Mouse (Mus musculus): Measurements from ENCODE around the gene Rap1gap. TPM values are rescaled to one million over a fixed set of nuclear protein-coding genes. Genes with fewer than 3 reads are reported as not detected.

The Rap1gap gene
- 114 and 136 TPM in 2 replicates for polyA plus RNA-seq (2015; fragmentation: Nextera tagmentation; extraction: Ambion mirVana)

DNA sequence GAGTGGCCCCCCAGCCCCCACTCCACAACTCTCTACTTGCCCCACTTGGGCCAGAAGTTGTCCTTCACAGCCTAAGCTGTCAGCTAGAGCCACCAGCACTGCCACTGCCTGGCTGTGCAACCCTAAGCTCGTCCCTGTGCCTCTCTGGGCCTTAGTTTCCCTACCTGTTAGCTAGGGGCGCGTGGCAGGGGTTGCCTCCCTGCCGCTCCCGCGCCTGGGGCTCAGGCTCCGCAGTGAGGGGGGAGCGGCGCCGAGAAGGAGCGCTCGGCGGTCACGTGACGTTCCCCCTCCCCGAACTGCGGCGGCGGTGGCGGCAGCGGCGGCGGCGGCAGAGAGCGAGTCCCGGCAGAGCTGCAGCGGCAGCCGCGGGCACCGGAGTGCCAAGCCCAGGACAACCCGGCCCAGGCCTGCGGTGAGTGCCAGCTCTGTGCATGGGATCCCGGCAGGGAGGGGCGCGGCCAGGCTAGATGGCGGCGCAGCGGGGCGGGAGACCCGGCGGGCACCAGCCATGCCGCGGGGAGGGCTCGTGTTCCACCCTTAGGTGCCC is at the start of gene Rap1gap:
Gene Rap1gap (plus strand): TSS at position 294 of the 547 bp plus-strand sequence.

Other genes starting within 250 kb of the Rap1gap start
- gene Cela3b, start 234.2 kb upstream of the Rap1gap start, polyA plus RNA-seq (2015; fragmentation: Nextera tagmentation; extraction: Ambion mirVana) = not detected in 2 replicates
- not detected in 2 replicates for gene 1700013G24Rik, start 211.4 kb upstream of the Rap1gap start, polyA plus RNA-seq (2015; fragmentation: Nextera tagmentation; extraction: Ambion mirVana)
- 7.4 and 9.9 TPM in 2 replicates for gene Hspg2, start 196.0 kb upstream of the Rap1gap start, polyA plus RNA-seq (2015; fragmentation: Nextera tagmentation; extraction: Ambion mirVana)
- gene Ldlrad2, start 90.2 kb upstream of the Rap1gap start, polyA plus RNA-seq (2015; fragmentation: Nextera tagmentation; extraction: Ambion mirVana) = not detected in 2 replicates
- gene Usp48, start 71.0 kb upstream of the Rap1gap start, polyA plus RNA-seq (2015; fragmentation: Nextera tagmentation; extraction: Ambion mirVana) = 42.8 and 47.2 TPM in 2 replicates
- gene Alpl, start 131.7 kb downstream of the Rap1gap start, polyA plus RNA-seq (2015; fragmentation: Nextera tagmentation; extraction: Ambion mirVana) = 20.7 and 23.1 TPM in 2 replicates
- 22.3 and 26.7 TPM in 2 replicates for gene Ece1, start 197.5 kb downstream of the Rap1gap start, polyA plus RNA-seq (2015; fragmentation: Nextera tagmentation; extraction: Ambion mirVana)